Mouse (Mus musculus) forelimb bud, embryonic 11.5 days (tissue): ENCODE data around the gene Rnf114.

Source experiments
- DNase-seq: peaks from one replicate; pipeline ENCODE4 v3.0.0-alpha.2; 2012; ENCODE audit warnings: low read depth, low spot score

Rnf114 gene

GRCm38 (mm10) chr2:167564551-167565311, 72.3 kb downstream of the Rnf114 start:
- no peak for DNase-seq

GRCm38 (mm10) chr2:167565312-167565656, 72.8 kb downstream of the Rnf114 start:
- no peak for DNase-seq

- peak; percentile 82 for DNase-seq
Observed at GRCm38 (mm10) chr2:167565682-167566081, 73.2 kb downstream of the Rnf114 start.
